Mouse (Mus musculus) small intestine, adult 2 months (tissue): ENCODE measurements around the gene Lcn2.

Experiments
- CTCF ChIP-seq: fragments of 200-500 bp; IDR thresholded peaks from 2 replicates; pipeline ENCODE4 v1.5.1; 2012; ENCODE audit warnings: low read depth, mild to moderate bottlenecking, control low read depth, inconsistent platforms, low read length, moderate library complexity, mixed read lengths; ENCODE audit not compliant: insufficient replicate concordance, insufficient read length; ENCODE audit errors: extremely low read depth
- POLR2A ChIP-seq: fragments of 200-500 bp; IDR thresholded peaks from 2 replicates; pipeline ENCODE4 v1.6.1; 2012; ENCODE audit warnings: low read depth, mild to moderate bottlenecking, control low read depth, inconsistent platforms, low read length, moderate library complexity

- no peak for TF ChIP-seq CTCF
- TF ChIP-seq POLR2A: peak; percentile 69; the same call in 1 of the 2 replicates
Observed at GRCm38 (mm10) chr2:32423481-32424331, 35.7 kb upstream of the Lcn2 start.
